Mouse (Mus musculus): ENCODE data around the gene Phldb1. TPM values are rescaled to one million over a fixed set of nuclear protein-coding genes. Genes with fewer than 3 reads are reported as not detected.

The Phldb1 gene
- polyA plus RNA-seq, 1 experiment from 2014 or later = 46.1 TPM

DNA sequence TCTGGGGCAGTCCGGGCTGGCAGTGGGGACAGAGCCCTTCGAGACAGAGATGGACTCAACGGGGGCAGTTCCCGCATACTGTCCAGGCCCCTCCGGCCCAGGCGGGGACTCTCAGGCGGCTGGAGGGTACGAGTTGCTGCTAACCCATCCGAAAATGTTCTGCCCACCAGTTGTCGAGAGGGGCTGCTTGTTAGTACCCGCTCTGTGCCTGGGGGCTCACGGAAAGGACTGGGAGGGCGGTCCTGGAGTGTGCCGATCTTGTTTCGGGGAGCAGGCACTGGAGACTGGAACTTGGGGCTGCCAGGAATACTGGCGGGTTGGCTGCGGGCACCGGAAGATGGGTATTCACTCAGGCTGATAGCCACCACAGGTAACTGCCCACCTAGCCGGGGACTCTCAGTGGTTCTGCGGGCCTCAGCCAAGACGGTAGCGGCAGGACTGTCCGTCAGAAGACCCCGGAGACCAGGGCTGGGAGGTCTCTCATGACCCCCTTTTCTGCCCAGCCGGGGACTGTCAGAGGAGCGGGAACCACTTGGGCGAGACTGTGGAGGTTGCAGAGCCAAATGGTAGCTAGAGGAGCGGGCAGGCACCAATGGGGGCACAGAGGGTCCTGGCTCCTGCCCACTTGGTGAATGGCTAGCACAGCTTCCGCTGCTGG is 19.2 kb downstream of the Phldb1 start:
- peaks cover 74% of the 10 kb centered on the region for H3K36me3 ChIP-seq
- no peaks in the 10 kb centered on the region for H3K27me3 ChIP-seq
- H3K4me2 ChIP-seq (replicated peaks) = no peak overlapping the region
- H3K9me3 ChIP-seq = no peaks in the 10 kb centered on the region
- peaks cover 22% of the 10 kb centered on the region for H3K4me1 ChIP-seq
- H3K27ac ChIP-seq = no peak overlapping the region
- H3K9ac ChIP-seq = no peak overlapping the region
- WGBS = 94% methylated on average over 29 of the region's 29 CpGs
- no peak overlapping the region for H3K4me3 ChIP-seq
- ATAC-seq (ENCODE audit: low FRiP score, low read depth) = no peak

DNA sequence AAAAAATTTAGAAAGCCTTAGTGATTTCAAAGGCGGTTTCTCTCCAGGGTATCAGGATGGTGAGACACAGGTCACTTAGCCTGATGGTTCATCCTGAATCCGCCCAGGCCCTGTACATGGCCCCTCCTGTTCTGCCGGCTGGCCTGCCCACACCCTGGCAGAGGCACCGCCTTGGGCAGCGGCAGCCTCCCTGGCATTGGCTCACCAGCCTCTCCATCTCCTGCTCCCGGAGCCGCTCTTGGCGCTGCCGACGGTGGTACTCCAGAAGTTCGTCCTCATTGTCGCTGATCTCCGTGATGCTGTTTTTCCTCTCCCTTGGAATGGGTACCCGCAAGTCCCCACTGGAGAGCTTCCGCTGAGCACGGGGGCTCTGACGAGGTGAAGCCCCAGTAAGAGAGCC is 19.9 kb downstream of the Phldb1 start:
- Histone ChIP-seq H3K4me3 (no peak overlapping the region), H3K4me1 (peaks cover 14% of the 10 kb centered on the region), H3K27me3 (no peaks in the 10 kb centered on the region), H3K36me3 (peaks cover 81% of the 10 kb centered on the region), H3K4me2 (replicated peaks) (no peak overlapping the region), H3K27ac (no peak overlapping the region), H3K9me3 (no peaks in the 10 kb centered on the region), H3K9ac (no peak overlapping the region)
- WGBS = 87% methylated on average over 17 of the region's 17 CpGs
- ATAC-seq (ENCODE audit: low FRiP score, low read depth) = no peak

DNA sequence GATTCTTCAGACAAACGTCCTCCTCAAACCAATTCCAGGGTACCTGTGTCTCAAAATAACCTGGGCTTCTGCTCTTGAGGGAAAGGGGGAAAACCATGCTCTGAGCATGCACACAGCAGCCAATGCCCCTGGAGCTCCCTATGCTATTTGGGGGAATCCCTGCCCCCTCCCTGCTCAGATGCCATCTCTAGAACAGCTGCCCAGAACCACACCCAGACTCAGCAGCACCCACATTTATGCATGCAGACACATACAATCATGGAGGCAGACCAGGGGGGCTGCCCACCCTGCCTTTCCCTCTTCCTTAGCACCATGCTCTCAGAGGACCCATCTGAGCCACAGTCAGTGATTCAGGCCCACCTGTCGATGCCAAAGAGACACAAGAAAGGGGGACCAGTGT is 21.4 kb downstream of the Phldb1 start:
- no peak overlapping the region for H3K27ac ChIP-seq
- H3K4me2 ChIP-seq (replicated peaks) = no peak overlapping the region
- no peaks in the 10 kb centered on the region for H3K9me3 ChIP-seq
- no peak overlapping the region for H3K9ac ChIP-seq
- WGBS = 44% methylated on average over 2 of the region's 2 CpGs
- no peaks in the 10 kb centered on the region for H3K27me3 ChIP-seq
- peaks cover 88% of the 10 kb centered on the region for H3K36me3 ChIP-seq
- peaks cover 13% of the 10 kb centered on the region for H3K4me1 ChIP-seq
- no peak overlapping the region for H3K4me3 ChIP-seq
- no peak for ATAC-seq (ENCODE audit: low FRiP score, low read depth)

DNA sequence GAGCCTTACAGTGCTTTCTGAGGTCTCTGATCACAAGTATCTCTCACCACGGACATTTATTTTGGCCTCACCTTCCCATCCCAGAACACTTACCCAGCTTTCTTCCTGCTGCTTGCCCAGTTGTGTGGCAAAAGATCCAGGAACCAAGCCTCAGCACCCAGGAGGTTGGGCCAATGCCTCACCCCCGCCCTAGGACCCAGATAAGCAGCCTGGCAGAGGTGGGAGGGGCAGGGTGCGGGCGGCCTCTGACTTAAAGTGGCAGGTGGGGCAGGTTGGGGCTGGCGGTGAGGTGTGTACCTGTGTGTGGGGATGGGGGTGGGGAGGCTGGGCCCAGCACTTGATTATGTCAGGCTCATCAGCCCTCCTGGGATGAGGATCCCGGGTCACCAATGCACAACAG is 21.9 kb downstream of the Phldb1 start:
- H3K9me3 ChIP-seq = no peaks in the 10 kb centered on the region
- H3K36me3 ChIP-seq = peaks cover 84% of the 10 kb centered on the region
- H3K27ac ChIP-seq = no peak overlapping the region
- no peak for ATAC-seq (ENCODE audit: low FRiP score, low read depth)
- H3K27me3 ChIP-seq = no peaks in the 10 kb centered on the region
- H3K4me3 ChIP-seq = no peak overlapping the region
- no peak overlapping the region for H3K9ac ChIP-seq
- peaks cover 18% of the 10 kb centered on the region for H3K4me1 ChIP-seq
- H3K4me2 ChIP-seq (replicated peaks) = no peak overlapping the region
- WGBS = 82% methylated on average over 6 of the region's 6 CpGs

DNA sequence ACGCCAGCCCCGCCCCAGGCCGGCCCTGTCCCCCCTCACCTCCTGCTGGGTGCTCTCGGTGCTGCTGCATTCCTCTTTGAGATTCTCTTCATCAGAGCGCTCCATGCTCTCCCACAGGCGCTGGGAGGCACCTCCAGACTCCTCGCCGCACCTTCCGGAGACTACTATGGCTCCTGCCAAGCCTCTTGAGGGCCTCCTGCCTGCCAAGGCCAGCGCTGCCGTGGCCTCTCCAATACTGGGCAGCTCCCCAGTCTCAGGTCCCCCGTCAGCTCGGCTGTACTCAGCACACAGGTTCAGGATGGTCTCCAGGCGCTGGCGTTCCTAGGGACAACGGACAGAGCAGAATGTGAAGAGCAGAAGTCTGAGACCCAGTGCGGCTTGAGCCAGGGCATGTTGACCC is 23.4 kb downstream of the Phldb1 start:
- ATAC-seq (ENCODE audit: low FRiP score, low read depth) = no peak
- H3K27ac ChIP-seq = no peak overlapping the region
- H3K4me1 ChIP-seq = peaks cover 28% of the 10 kb centered on the region
- H3K36me3 ChIP-seq = peaks cover 81% of the 10 kb centered on the region
- H3K9ac ChIP-seq = no peak overlapping the region
- H3K4me2 ChIP-seq (replicated peaks) = no peak overlapping the region
- WGBS = 66% methylated on average over 17 of the region's 17 CpGs
- H3K27me3 ChIP-seq = no peaks in the 10 kb centered on the region
- H3K4me3 ChIP-seq = no peak overlapping the region
- no peaks in the 10 kb centered on the region for H3K9me3 ChIP-seq

DNA sequence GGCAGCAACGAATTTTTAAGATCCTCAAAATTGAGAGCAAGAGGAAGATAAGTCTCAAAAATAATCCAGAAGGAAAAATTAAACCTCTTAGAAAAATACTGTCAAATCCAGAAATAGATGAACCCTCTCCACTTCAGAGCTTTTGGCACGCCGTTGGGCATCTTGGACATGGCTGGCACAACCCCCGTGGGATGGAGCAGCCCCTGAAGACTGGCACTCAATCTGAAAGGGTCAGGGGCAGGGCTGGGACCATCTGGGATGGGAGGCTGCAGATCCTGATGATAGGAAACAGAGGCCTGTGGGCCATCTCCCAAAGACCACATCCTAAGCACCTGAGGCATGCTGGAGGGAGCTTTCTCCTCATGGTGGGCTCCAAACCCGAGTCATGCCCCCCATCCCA is 24.8 kb downstream of the Phldb1 start:
- H3K27me3 ChIP-seq = no peaks in the 10 kb centered on the region
- H3K4me2 ChIP-seq (replicated peaks) = no peak overlapping the region
- WGBS = 78% methylated on average over 5 of the region's 5 CpGs
- no peak overlapping the region for H3K27ac ChIP-seq
- H3K4me1 ChIP-seq = peaks cover 28% of the 10 kb centered on the region
- no peak overlapping the region for H3K4me3 ChIP-seq
- H3K36me3 ChIP-seq = peaks cover 81% of the 10 kb centered on the region
- H3K9ac ChIP-seq = peak overlapping the region; percentile 43; the same call in 1 of the 2 replicates
- no peaks in the 10 kb centered on the region for H3K9me3 ChIP-seq
- ATAC-seq (ENCODE audit: low FRiP score, low read depth) = no peak

DNA sequence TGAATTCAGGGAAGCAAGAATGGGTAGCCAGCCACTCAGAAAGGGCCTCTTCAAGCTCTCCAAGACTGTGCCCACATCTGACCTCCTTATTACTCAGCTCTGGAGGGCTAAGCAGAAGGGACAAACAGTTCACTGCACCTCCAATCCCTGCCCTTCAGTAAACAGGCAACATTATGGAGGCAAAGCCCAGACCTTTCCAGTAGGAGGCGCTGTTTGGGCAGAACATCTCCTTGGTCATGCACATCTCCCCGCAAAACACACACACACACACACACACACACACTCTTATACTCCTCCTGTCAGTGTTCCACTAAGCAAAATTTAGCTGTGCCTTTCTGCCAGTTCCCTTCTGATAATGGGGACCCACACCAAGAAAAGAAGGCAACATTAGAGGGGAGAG is 25.4 kb downstream of the Phldb1 start:
- WGBS = 54% methylated on average over 2 of the region's 2 CpGs
- ATAC-seq (ENCODE audit: low FRiP score, low read depth) = no peak
- H3K4me1 ChIP-seq = peaks cover 28% of the 10 kb centered on the region
- no peak overlapping the region for H3K4me3 ChIP-seq
- no peaks in the 10 kb centered on the region for H3K27me3 ChIP-seq
- 0 out of 2 replicates have a peak overlapping the region, but pooled peaks have one; percentile 83 for H3K4me2 ChIP-seq (replicated peaks)
- H3K27ac ChIP-seq = no peak overlapping the region; the same call in 1 of the 2 replicates
- no peak overlapping the region for H3K9ac ChIP-seq
- no peaks in the 10 kb centered on the region for H3K9me3 ChIP-seq
- H3K36me3 ChIP-seq = peaks cover 81% of the 10 kb centered on the region

DNA sequence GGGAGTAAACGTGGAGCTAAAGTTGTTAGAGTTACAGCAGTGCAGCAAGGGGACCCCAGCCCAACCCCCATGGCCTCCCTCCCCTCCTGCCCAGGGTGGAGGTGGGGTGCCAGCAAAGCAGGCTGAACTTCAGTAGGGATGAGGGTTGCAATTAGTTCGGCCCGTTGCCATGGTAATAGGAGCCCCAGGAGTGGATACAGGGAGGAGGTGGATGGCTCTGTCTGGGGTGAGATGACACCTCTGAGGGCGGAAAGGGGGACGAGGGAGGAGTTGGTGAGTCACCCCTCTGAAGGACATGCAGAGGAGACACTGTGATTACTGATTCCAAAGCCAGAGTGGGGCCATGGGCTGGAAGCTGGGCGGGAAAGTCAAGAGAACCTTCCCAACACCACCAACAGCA is 26.1 kb downstream of the Phldb1 start:
- peaks cover 28% of the 10 kb centered on the region for H3K4me1 ChIP-seq
- H3K36me3 ChIP-seq = peaks cover 82% of the 10 kb centered on the region
- peak; percentile 10; the same call in 1 of the 2 replicates for ATAC-seq (ENCODE audit: low FRiP score, low read depth)
- WGBS = 17% methylated on average over 6 of the region's 6 CpGs
- H3K4me3 ChIP-seq = peak overlapping the region; percentile 48
- peak overlapping the region; percentile 83 for H3K4me2 ChIP-seq (replicated peaks)
- peak overlapping the region; percentile 75; the same call in 1 of the 2 replicates for H3K27ac ChIP-seq
- H3K9ac ChIP-seq = peak overlapping the region; percentile 67
- H3K27me3 ChIP-seq = no peaks in the 10 kb centered on the region
- H3K9me3 ChIP-seq = no peaks in the 10 kb centered on the region

DNA sequence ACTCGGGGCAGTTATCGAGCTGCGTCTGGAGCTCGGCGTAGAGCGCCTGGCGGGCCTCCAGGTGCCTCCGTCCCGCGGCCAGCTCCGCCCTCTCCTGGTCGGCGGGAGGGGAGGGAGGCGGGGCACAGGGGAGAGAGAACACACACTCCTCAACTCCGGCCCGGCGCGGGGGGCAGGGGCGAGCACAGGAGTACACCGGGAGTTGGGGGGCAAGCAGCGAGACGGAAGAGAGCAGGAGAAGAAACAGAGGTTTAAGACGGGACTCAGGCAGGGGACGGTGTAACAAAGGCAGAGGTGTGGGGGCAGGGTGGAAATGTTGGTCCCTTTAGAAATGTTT is 26.6 kb downstream of the Phldb1 start:
- Histone ChIP-seq H3K27me3 (no peaks in the 10 kb centered on the region), H3K9ac (peak overlapping the region; percentile 67), H3K4me2 (replicated peaks) (peak overlapping the region; percentile 83), H3K4me1 (peaks cover 28% of the 10 kb centered on the region), H3K9me3 (no peaks in the 10 kb centered on the region), H3K4me3 (peak overlapping the region; percentile 48), H3K36me3 (peaks cover 83% of the 10 kb centered on the region), H3K27ac (peak overlapping the region; percentile 75)
- WGBS = 3% methylated on average over 22 of the region's 24 CpGs
- peak; percentile 88 for ATAC-seq (ENCODE audit: low FRiP score, low read depth)

DNA sequence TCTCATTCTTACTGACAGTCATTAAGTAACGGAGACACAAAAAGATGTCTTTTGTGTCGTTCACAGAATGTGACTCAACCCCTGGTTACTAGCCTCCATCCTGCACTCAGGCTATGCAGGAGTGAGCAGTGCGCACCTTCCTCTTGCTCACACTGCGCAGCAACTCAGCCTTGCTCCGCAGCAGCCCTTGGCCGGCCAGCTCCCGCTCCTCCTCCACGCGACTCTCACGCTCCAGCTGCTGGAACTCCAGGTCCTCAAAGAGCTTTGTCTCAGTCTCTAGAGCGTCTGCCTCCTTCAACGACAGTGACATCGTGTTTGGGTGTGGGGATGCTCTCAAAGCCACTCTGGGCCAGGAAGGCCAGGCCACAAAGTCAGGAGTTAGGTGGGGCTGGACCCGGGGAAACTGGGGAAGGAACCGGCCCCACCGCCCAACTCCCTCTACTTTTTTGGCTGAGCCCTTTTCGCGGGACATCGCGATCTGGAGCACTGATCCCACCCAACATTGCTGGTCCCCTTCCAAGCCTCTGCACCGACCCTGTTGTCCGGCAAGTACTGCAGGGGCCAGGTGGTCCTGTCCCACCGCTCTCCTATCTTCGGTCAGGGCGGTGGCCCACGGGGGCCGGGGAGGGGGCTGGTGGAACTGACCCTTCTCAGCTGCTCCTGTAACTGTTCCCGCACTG is 27.1 kb downstream of the Phldb1 start:
- ATAC-seq (ENCODE audit: low FRiP score, low read depth) = peak; percentile 28; the same call in 1 of the 2 replicates

DNA sequence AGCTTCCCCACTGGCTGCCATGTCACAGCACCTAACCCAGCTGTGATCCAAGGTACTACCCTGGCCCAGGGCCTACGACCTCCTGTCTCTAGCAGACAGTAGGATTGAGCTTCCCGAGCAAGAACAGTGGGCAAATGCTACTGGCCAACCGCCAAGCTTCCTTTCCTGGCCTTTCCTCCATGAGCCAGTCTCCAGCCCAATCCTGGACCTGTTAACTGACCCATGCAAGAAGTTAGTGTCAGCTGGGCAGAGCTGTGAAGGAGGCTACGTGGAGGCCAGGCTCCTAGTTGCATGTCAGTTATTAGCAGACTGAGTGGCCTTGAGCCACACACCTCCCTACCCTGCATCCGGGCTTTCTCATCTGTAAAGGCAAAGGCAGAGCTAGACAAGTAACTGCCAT is 35.3 kb downstream of the Phldb1 start:
- Histone ChIP-seq H3K27me3 (no peaks in the 10 kb centered on the region), H3K4me1 (no peaks in the 10 kb centered on the region), H3K36me3 (peaks cover 100% of the 10 kb centered on the region), H3K9me3 (no peaks in the 10 kb centered on the region), H3K9ac (no peak overlapping the region), H3K4me3 (no peak overlapping the region), H3K4me2 (replicated peaks) (no peak overlapping the region), H3K27ac (no peak overlapping the region)
- WGBS = 86% methylated on average over 5 of the region's 5 CpGs
- ATAC-seq (ENCODE audit: low FRiP score, low read depth) = no peak

More for the DNA sequence above, 27.1 kb downstream of the Phldb1 start:
- Histone ChIP-seq H3K27ac (peak overlapping the region; percentile 75), H3K4me2 (replicated peaks) (peak overlapping the region; percentile 83), H3K4me1 (peaks cover 28% of the 10 kb centered on the region), H3K4me3 (peak overlapping the region; percentile 48), H3K9me3 (no peaks in the 10 kb centered on the region), H3K27me3 (no peaks in the 10 kb centered on the region), H3K36me3 (peaks cover 83% of the 10 kb centered on the region), H3K9ac (peak overlapping the region; percentile 67)
- 17% methylated on average over 28 of the region's 28 CpGs for WGBS

DNA sequence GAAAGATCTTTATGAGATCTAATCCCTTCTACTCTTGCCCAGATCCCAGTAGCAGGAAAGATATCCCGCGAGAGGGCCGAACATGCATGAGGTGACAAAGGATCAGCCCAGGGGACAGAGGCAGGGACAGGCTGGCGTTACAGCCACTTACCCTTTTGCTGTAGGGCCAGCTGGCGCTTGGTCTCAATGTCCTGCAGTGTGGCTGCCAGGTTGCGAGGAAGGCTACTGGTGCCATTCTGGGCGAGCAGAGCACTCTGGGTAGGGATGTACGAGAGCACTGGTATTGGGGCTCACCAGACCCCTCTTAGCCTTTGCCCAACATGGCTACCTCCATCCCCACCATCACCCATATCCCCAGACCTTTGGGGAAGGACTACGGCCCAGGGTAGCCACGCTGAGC is 35.8 kb downstream of the Phldb1 start:
- H3K4me1 ChIP-seq = no peaks in the 10 kb centered on the region
- H3K27ac ChIP-seq = no peak overlapping the region
- no peak for ATAC-seq (ENCODE audit: low FRiP score, low read depth)
- H3K9me3 ChIP-seq = no peaks in the 10 kb centered on the region
- H3K36me3 ChIP-seq = peaks cover 100% of the 10 kb centered on the region
- no peak overlapping the region for H3K4me2 ChIP-seq (replicated peaks)
- H3K27me3 ChIP-seq = no peaks in the 10 kb centered on the region
- 87% methylated on average over 9 of the region's 10 CpGs for WGBS
- H3K9ac ChIP-seq = no peak overlapping the region
- H3K4me3 ChIP-seq = no peak overlapping the region

Data from limb, embryonic 13.5 days (tissue).